Mouse (Mus musculus) gastrocnemius, adult 2 months (tissue): ENCODE data around the gene Boll. TPM values are rescaled to one million over a fixed set of nuclear protein-coding genes. Genes with fewer than 3 reads are reported as not detected.

Experiments
- DNase-seq: peaks from one replicate; pipeline ENCODE4 v3.0.0; 2022
- H3K27ac ChIP-seq: fragments of 200-600 bp; 2 replicates; pipeline ENCODE4 v1.8.1; 2022; ENCODE audit warnings: mild to moderate bottlenecking
- H3K4me3 ChIP-seq: fragments of 200-600 bp; 2 replicates; pipeline ENCODE4 v1.8.1; 2022; ENCODE audit warnings: mild to moderate bottlenecking, moderate library complexity
- CTCF ChIP-seq: fragments of 200-600 bp; IDR thresholded peaks from 2 replicates; pipeline ENCODE4 v1.8.1; 2022; ENCODE audit warnings: antibody characterized with exemption, mild to moderate bottlenecking, moderate library complexity
- intact Hi-C: fragments of 180-260 bp; cut with DNase I; formaldehyde crosslinking; loops from one replicate; pipeline ENCODE4 v1.15.1; 2025
- total RNA-seq, 2 experiments: library from RNA; stranded (reverse); gene quantifications; 2 replicates each; pipeline ENCODE4 v1.2.3; 2021

Boll gene
- total RNA-seq, 2 experiments from 2014 or later: not detected

DNA sequence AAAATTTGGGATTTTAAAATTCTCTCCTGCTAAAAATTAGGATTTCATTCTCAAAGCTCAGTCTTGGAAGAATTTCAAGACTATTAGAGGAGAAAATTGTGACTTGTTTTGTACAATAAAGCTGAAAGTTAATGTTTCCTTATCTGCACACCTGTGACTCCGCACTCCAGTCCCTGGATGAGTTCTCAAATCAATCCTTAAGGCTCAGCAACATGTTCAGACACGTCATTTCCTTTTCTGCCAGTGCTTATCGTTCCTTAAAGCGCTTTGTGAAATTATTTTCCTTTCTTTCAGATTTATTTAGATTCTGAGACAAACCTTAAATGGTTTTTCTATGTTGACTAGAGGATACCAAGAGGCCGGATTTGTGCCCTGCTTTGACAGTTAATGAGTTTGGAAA, 126.8 kb downstream of the Boll start:
- intact Hi-C loops: loop anchor here (5.0 to 10.0 kb wide), 4 partner anchors 104 to 682 kb away; partner anchors contain the start of genes Boll, Mob4 and Pgap1
- Histone ChIP-seq H3K27ac (peak overlapping the region; percentile 91), H3K4me3 (peak overlapping the region; percentile 80)
- no peak for TF ChIP-seq CTCF
- no peak for DNase-seq

GRCm38 (mm10) chr1:55234910-55235520, 128.3 kb downstream of the Boll start:
- Histone ChIP-seq H3K27ac (no peak overlapping the region), H3K4me3 (no peak overlapping the region)
- no peak for DNase-seq
- intact Hi-C loops: loop anchor here (5.0 to 10.0 kb wide), 4 partner anchors 103 to 680 kb away; partner anchors contain the start of genes Boll, Mob4 and Pgap1
- no peak for TF ChIP-seq CTCF

DNA sequence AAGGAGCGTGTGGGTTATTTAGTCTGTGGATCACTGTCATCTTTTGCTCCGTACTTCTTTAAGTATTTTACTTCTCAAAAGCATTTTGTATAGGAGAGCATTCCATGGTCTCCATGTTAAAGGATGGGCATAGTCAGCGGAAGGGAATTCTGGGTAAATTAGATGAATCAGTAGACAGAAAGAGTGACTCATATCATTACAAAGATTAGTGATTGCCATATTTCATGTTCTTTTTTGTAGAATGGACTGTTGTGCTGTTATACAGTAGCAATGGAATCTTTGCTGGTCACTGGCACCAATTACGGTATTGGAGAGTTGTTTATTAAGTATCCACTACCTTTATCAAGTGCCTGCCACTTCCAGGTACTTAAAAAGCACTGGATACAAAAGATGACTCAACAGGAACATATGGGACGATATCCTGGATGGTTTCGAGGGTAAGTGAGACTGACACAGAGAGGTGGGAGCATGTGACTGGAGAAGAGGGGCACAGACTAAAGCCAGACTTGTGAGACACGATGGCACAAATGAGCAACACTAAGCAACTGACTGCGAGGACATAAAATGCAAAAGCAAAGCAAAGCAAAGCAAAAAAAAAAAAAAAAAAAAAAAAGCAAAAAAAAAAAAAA, 134.9 kb downstream of the Boll start:
- intact Hi-C loops: no loop called here
- TF ChIP-seq CTCF: no peak
- no peak overlapping the region for H3K4me3 ChIP-seq
- H3K27ac ChIP-seq: no peak overlapping the region
- no peak for DNase-seq

GRCm38 (mm10) chr1:55227376-55227775, 135.9 kb downstream of the Boll start:
- peak overlapping the region; percentile 73 for H3K4me3 ChIP-seq

DNA sequence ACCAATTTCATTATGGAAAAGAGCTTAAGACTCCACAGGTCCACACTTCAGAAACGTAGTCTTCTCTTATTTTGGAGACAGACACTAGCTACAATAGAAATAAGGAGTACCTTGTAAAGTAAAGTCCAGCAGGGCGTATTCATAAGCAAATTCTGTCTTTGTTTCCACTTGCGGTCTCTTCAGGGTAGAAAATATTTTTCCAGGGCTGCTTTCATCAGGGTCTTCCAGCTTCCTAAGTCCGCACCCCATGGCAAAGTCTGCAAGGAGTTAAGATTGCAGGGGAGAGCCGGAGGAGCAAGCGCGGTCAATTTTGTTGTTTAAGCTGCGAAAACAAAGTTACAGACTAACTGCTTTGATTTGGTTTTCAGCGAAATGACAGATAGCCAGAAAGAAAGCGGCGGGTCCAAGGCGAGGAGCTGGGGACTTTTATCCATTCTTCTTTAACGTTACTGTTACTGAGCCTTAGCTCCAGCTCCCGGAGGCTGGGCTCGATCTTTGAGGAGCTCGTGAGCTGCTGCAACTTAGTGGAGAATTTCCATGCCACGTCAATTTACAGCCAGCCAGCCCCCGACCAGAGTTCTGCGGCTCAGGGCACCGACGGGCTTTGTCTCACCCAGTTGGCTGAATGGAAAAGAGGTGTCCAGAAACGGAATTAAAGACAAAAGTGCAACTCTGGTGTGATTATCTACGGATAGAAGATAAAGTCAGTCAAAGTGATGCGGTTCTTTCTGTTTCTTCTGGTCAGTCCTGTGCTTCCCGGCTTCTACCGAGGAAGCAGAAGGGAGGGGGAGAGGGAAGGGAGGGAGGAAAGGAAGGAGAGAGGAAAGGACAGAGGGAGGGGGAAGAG, 137.0 kb downstream of the Boll start, which contains the start of gene Rftn2:
TSS of gene Rftn2 (minus strand) at position 772 of the 847 bp plus-strand sequence.
- H3K27ac ChIP-seq: peak within 1 kb of the TSS; percentile 84
- no peak for TF ChIP-seq CTCF
- intact Hi-C loops: no loop called here
- peak within 1 kb of the TSS; percentile 73 for H3K4me3 ChIP-seq
- peak; percentile 48 for DNase-seq

More at GRCm38 (mm10) chr1:55227376-55227775, 135.9 kb downstream of the Boll start:
- no peak for DNase-seq
- intact Hi-C loops: no loop called here
- peak overlapping the region; percentile 84 for H3K27ac ChIP-seq
- TF ChIP-seq CTCF: no peak

DNA sequence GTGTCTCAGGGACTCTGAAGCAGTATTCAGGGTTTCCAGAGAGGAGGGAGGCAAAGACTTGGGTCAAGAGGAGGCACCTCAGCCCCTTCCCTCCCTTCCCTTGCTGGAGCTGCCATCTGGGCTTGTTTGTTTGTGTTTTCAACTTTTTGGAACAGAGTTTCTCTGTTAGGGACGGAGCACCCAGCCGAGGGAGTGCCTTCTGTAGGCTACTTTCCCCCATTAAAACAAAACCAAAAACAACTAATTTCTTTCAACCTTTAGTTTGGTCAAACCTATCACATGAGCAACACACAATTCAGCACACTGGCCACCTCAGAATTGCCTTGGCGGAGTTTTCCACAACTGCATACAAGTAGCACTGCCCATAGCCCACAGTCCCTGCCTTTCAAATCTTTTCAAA, 137.9 kb downstream of the Boll start:
- no peak for DNase-seq
- peak overlapping the region; percentile 84 for H3K27ac ChIP-seq
- intact Hi-C loops: no loop called here
- peak overlapping the region; percentile 73 for H3K4me3 ChIP-seq
- no peak for TF ChIP-seq CTCF

DNA sequence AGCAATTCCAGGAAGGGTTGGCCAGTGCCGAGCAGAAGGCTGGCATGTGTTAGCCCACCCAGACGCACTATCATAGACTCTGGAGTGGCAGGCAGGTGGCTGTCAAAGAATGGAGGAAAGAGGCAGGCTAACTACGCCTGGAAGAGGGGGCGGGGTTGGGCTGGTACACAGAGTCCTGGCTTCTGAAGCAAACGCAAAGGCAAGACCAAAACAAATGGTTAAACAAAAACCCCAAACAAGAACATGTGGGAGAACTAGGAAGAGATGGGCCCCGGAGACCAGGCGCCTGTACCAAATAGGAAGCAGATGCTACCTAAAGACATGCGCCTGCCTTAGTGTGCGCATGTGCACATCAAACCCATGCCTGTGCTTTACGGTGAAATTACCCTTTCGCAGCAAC, 139.2 kb downstream of the Boll start:
- no peak for DNase-seq
- intact Hi-C loops: no loop called here
- Histone ChIP-seq H3K4me3 (peak overlapping the region; percentile 73), H3K27ac (peak overlapping the region; percentile 84; the same call in 1 of the 2 replicates)
- no peak for TF ChIP-seq CTCF

DNA sequence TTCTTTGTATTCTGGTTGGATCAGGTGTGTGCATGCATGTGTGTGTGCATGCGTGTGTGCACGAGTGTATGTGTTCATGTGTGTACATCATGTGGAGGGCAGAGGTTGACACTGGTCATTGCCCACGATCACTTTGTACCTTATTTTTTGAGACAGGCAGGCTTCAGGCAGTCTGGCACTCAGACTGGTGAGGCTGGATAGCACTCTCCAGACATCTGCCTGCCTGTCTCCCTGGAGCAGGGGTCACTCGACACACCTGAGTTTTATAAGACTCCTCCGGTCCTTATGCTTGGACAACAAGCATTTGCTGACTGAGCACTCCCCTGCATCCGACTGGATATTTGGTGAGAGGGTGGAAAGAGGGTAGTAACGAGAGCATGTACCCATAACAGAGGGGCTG, 140.2 kb downstream of the Boll start:
- intact Hi-C loops: no loop called here
- no peak for TF ChIP-seq CTCF
- Histone ChIP-seq H3K4me3 (no peak overlapping the region), H3K27ac (0 out of 2 replicates have a peak overlapping the region, but pooled peaks have one; percentile 10)
- no peak for DNase-seq

GRCm38 (mm10) chr1:55221352-55221751, 141.9 kb downstream of the Boll start:
- intact Hi-C loops: no loop called here
- Histone ChIP-seq H3K4me3 (no peak overlapping the region), H3K27ac (peak overlapping the region; percentile 56)
- no peak for TF ChIP-seq CTCF
- no peak for DNase-seq

GRCm38 (mm10) chr1:55217191-55217590, 146.1 kb downstream of the Boll start:
- Histone ChIP-seq H3K27ac (no peak overlapping the region), H3K4me3 (no peak overlapping the region)
- TF ChIP-seq CTCF: no peak
- intact Hi-C loops: no loop called here
- peak; percentile 35 for DNase-seq

DNA sequence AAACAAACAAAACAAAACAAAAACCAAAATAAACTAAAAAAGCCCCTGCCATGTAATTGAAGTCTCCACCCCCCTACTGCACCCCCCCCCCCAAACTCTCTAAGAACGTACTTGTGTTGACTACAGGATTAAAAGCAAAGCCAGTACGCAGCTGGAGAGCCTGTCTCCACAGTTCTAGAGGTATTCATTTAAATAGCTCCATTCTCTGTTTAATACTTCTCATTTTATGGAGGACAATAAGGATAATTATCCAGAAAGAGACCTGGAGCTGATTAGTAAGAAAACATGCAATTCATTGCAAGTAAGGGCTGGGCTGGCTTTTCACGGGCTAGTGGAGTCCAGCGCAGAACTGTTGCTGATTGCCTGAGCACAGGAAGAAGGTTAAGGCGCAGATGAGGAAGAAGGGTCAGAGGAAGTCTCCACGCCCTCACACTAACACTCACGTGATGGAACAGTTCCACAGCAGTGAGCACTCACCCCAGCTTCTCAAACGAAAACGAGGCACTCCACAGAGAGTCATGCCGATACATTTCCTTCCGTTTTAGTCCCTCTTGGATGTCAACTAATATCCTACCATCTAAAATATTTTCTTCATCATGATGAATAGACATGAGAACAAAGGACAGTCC, 148.0 kb downstream of the Boll start:
- Histone ChIP-seq H3K4me3 (no peak overlapping the region), H3K27ac (peak overlapping the region; percentile 13)
- intact Hi-C loops: no loop called here
- no peak for TF ChIP-seq CTCF
- DNase-seq: no peak

GRCm38 (mm10) chr1:55213936-55214335, 149.3 kb downstream of the Boll start:
- DNase-seq: no peak
- no peak overlapping the region for H3K4me3 ChIP-seq

GRCm38 (mm10) chr1:55213475-55213874, 149.8 kb downstream of the Boll start:
- no peak for TF ChIP-seq CTCF
- no peak overlapping the region for H3K27ac ChIP-seq
- intact Hi-C loops: no loop called here
- DNase-seq: no peak
- no peak overlapping the region for H3K4me3 ChIP-seq

More at GRCm38 (mm10) chr1:55213936-55214335, 149.3 kb downstream of the Boll start:
- no peak for TF ChIP-seq CTCF
- intact Hi-C loops: no loop called here
- no peak overlapping the region for H3K27ac ChIP-seq
